Mouse (Mus musculus) hindbrain, embryonic 12.5 days (tissue): ENCODE data around the gene Aup1. TPM values are rescaled to one million over a fixed set of nuclear protein-coding genes. Genes with fewer than 3 reads are reported as not detected.

Source experiments
- ATAC-seq: fragments of 200-750 bp; cut with Nextera tagmentation; 2 replicates; pipeline ENCODE4 v1.8.0; 2017; ENCODE audit warnings: moderate TSS enrichment; ENCODE audit not compliant: low FRiP score
- H3K27ac ChIP-seq: fragments of 300-500 bp; sonication (generic); 2 replicates; pipeline ENCODE4 v1.5.1; 2016; ENCODE audit warnings: mild to moderate bottlenecking
- H3K27me3 ChIP-seq: fragments of 300-500 bp; sonication (generic); 2 replicates; pipeline ENCODE4 v1.6.1; 2016; ENCODE audit warnings: mild to moderate bottlenecking
- H3K36me3 ChIP-seq: fragments of 300-500 bp; sonication (generic); 2 replicates; pipeline ENCODE4 v1.6.1; 2016; ENCODE audit warnings: mild to moderate bottlenecking
- H3K4me1 ChIP-seq: fragments of 300-500 bp; sonication (generic); 2 replicates; pipeline ENCODE4 v1.6.1; 2016
- H3K4me2 ChIP-seq: fragments of 300-500 bp; sonication (generic); replicated peaks from 2 replicates; pipeline ENCODE4 v1.6.1; 2016; ENCODE audit warnings: mild to moderate bottlenecking
- H3K4me3 ChIP-seq: fragments of 300-500 bp; sonication (generic); 2 replicates; pipeline ENCODE4 v1.5.1; 2016; ENCODE audit warnings: mild to moderate bottlenecking
- H3K9ac ChIP-seq: fragments of 300-500 bp; sonication (generic); 2 replicates; pipeline ENCODE4 v1.6.1; 2016; ENCODE audit warnings: mild to moderate bottlenecking, moderate library complexity
- H3K9me3 ChIP-seq: fragments of 300-500 bp; sonication (generic); replicated peaks from 2 replicates; pipeline ENCODE4 v1.6.1; 2016; ENCODE audit warnings: mild to moderate bottlenecking
- WGBS: fragments of 180-500 bp; shearing (Covaris S2); methylation state at CpG from one replicate; pipeline ENCODE4 v1.1.7; 2016; 5-methylcytosine and 5-hydroxymethylcytosine counted together
- polyA plus RNA-seq: library from polyadenylated mRNA; unstranded; fragments of >200 nt; fragmentation: Nextera tagmentation; extraction: Ambion mirVana; gene quantifications from 2 replicates; pipeline ENCODE4 v1.2.1, GENCODE M21; 2016

The Aup1 gene
- polyA plus RNA-seq = 149 and 158 TPM in 2 replicates

DNA sequence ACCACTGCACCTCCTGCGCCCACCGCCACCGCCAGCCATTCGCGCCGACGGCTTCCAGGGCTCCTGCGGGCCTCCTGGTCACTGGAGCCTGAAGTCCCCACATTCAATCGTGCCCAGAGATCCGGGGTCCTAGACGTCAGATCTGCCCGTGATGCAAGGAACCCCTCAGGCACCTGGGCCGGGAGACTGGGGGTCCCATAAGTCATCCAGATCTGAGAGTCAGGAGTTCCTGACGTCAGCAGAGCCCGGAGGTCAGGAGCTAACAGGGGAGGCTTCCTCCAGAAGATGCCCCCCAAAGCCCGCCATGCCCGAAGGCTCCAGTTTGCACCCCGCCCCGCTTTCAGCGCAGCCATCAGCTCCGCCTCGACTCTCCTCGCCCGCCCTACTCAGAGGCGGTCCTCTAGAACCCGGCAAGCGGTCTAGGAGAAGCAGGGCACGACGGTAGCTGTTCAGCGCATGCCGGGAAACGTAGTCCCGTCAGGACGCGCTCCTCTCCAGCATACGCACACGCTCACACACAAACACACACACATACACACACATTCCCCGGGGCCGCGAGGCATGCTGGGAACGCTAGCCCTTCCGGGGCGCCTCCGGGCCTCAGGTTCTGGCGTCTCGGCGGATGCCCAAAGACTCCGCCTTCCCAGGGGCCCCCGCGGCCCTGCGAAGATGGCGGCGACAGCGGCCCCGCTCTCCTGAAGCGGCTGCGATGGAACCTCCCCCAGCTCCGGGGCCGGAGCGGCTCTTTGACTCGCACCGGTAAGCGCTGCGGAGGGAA lies at the start of gene Aup1:
TSS of gene Aup1 (plus strand) at position 448 of the 778 bp plus-strand sequence.
- H3K4me1 ChIP-seq = peaks cover 28% of the 10 kb centered on the region
- peak within 1 kb of the TSS; percentile 88 for H3K9ac ChIP-seq
- H3K4me3 ChIP-seq = peak within 1 kb of the TSS; percentile 98
- no peaks in the 10 kb centered on the region for H3K9me3 ChIP-seq
- 0% methylated on average over 64 of the region's 64 CpGs for WGBS
- no peaks in the 10 kb centered on the region for H3K27me3 ChIP-seq
- H3K4me2 ChIP-seq = peak within 1 kb of the TSS; percentile 72
- H3K36me3 ChIP-seq = peaks cover 28% of the 10 kb centered on the region
- H3K27ac ChIP-seq = peak within 1 kb of the TSS; percentile 88
- peak; percentile 97 for ATAC-seq

DNA sequence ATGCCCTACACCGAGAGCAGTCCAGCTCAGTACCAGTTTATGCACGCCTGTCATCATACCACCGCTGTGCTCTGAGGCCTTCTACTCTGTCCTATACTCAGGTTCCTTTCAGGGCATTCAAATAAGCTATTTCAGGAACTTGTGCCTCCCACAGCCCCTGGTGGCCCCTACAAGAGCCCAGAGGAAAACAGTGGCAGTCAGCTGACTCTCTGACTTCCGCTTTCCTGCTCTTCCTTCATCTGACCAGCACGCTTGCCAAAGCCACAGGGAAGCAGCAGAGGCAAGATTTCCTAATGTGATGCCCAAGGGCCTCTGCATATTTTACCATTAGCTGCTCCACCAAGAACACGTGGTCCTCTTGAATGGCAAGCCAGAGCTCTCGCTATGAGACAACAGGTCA lies 49.4 kb upstream of the Aup1 start:
- H3K4me2 ChIP-seq = no peak overlapping the region
- H3K9ac ChIP-seq = no peak overlapping the region
- 0 out of 2 replicates have a peak, but pooled peaks cover 3% of the 10 kb centered on the region for H3K27me3 ChIP-seq
- H3K9me3 ChIP-seq = no peaks in the 10 kb centered on the region
- peaks cover 4% of the 10 kb centered on the region; the same call in 1 of the 2 replicates for H3K4me1 ChIP-seq
- H3K4me3 ChIP-seq = no peak overlapping the region
- ATAC-seq = no peak
- WGBS = 52% methylated on average over 7 of the region's 7 CpGs
- H3K27ac ChIP-seq = no peak overlapping the region
- H3K36me3 ChIP-seq = no peaks in the 10 kb centered on the region

DNA sequence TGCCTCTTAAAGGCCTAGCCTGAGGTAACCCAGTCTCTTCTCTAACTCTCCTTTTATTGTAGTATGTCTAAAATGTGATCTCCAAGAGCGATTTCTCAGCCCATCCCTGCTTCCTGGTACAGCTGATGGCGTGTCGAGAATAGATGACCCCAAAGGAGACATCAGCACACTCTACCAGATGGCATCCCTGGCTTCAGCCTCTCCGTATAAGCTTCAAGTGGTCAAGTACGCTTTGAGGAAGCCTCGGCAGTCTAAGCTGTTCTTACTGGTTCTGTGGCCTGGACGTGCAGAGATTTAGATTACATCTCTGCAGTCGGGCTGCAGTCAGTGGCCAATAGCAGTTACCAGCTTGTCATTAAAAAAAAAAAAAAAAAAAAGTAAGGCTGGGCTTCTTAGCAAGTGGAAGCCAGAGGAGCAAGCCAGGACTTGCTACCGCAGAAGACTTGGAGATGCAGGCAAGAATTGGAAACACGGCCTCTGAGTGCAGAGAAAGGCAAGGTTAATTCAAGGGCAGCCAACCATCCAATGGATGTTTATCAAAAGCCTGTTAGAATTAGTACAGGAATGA lies 48.8 kb upstream of the Aup1 start:
- Histone ChIP-seq H3K4me3 (no peak overlapping the region), H3K27me3 (no peaks in the 10 kb centered on the region), H3K9ac (no peak overlapping the region), H3K27ac (no peak overlapping the region), H3K36me3 (no peaks in the 10 kb centered on the region), H3K9me3 (no peaks in the 10 kb centered on the region), H3K4me1 (peaks cover 4% of the 10 kb centered on the region; the same call in 1 of the 2 replicates), H3K4me2 (no peak overlapping the region)
- WGBS = 85% methylated on average over 10 of the region's 10 CpGs
- no peak for ATAC-seq

DNA sequence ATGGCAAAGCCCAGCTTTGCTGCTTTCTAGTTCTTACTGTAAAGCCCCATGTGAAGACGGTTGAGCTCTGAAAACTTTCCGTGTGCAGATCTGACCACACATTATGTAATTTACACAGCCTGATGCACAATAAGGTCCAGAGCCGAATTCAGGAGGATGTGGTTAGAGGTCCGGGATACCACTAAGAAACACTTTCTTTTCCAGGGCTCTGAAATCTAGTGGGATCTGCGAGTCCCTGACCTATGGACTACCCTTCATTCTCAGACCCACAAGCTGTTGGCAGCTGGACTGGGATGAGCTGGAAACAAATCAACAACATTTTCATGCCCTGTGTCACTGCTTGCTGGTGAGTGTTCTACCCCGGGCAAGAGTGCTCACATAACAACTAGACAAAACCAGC lies 48.2 kb upstream of the Aup1 start:
- no peak for ATAC-seq
- peaks cover 4% of the 10 kb centered on the region; the same call in 1 of the 2 replicates for H3K4me1 ChIP-seq
- 88% methylated on average over 6 of the region's 6 CpGs for WGBS
- no peak overlapping the region for H3K9ac ChIP-seq
- H3K27me3 ChIP-seq = no peaks in the 10 kb centered on the region
- H3K36me3 ChIP-seq = no peaks in the 10 kb centered on the region
- no peak overlapping the region for H3K4me3 ChIP-seq
- no peak overlapping the region for H3K27ac ChIP-seq
- no peak overlapping the region for H3K4me2 ChIP-seq
- no peaks in the 10 kb centered on the region for H3K9me3 ChIP-seq

DNA sequence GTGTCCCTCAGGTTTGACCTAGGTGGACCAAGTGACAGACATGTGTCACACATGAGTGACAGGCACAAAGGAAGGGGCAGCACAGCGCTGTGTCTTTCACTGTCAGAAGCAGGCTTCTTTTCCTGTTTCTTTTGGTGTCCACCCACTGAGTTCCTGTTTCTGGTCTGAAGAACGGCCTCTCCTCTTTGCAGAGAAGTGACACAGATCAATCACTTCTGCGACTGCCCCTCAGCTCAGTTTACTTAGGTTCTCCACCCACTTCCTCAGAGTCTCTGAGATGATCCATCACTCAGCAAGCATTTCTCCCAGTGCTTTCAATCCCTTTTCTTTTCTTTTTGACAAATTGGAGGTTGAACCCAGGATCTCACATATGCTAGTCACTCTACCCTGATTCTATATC lies 45.7 kb upstream of the Aup1 start:
- no peak for ATAC-seq
- 0 out of 2 replicates have a peak, but pooled peaks cover 2% of the 10 kb centered on the region for H3K27me3 ChIP-seq
- H3K27ac ChIP-seq = no peak overlapping the region
- no peak overlapping the region for H3K4me3 ChIP-seq
- H3K9me3 ChIP-seq = no peaks in the 10 kb centered on the region
- WGBS = 56% methylated on average over 3 of the region's 3 CpGs
- H3K4me1 ChIP-seq = peaks cover 4% of the 10 kb centered on the region; the same call in 1 of the 2 replicates
- H3K36me3 ChIP-seq = no peaks in the 10 kb centered on the region
- H3K9ac ChIP-seq = no peak overlapping the region
- H3K4me2 ChIP-seq = no peak overlapping the region

DNA sequence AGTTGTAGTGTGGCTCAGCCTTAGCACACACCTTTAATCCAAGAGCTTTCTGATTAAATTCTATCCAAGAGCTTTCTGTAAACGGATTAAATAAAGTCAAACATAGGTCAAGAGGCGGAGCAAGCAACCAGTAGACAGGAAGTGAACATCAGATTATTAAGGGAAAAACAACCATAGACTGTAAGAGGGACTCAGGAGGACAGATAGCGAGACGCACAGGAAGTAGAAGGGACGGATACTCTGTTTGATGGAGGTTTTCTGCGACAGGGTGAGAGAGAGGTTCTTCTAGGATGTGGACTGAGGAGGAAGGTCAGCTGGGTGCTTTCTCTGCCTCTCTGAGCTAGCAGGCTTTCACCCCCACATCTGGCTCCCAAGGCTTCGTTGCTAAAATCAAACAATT lies 44.3 kb upstream of the Aup1 start:
- H3K4me3 ChIP-seq = no peak overlapping the region
- 76% methylated on average over 7 of the region's 7 CpGs for WGBS
- H3K27me3 ChIP-seq = 0 out of 2 replicates have a peak, but pooled peaks cover 2% of the 10 kb centered on the region
- no peak overlapping the region for H3K4me2 ChIP-seq
- ATAC-seq = no peak
- no peaks in the 10 kb centered on the region for H3K9me3 ChIP-seq
- H3K4me1 ChIP-seq = peaks cover under 1% of the 10 kb centered on the region; the same call in 1 of the 2 replicates
- H3K9ac ChIP-seq = no peak overlapping the region
- no peak overlapping the region for H3K27ac ChIP-seq
- no peaks in the 10 kb centered on the region for H3K36me3 ChIP-seq

DNA sequence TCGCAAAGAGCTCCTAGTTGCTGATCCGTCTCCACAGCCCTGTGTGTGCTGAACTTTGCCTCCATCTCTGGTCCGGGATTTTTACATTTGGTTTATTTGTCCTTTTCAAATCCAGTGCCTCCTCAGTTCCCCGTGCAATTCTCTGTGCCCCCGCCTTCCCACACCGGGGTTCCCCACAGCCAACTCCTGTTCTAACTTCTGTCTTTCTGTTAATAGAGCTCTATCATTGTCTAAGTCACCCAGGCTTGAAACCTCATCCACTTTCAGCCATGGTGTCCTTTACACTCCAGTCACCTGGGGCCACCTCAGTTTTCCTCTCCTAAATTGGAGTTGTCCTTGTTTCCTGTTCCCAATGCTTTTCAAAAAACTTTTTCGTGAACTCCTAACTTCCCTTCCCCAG lies 43.1 kb upstream of the Aup1 start:
- Histone ChIP-seq H3K27me3 (0 out of 2 replicates have a peak, but pooled peaks cover 2% of the 10 kb centered on the region), H3K9me3 (no peaks in the 10 kb centered on the region), H3K4me3 (no peak overlapping the region), H3K36me3 (no peaks in the 10 kb centered on the region), H3K4me1 (no peaks in the 10 kb centered on the region), H3K9ac (no peak overlapping the region), H3K4me2 (no peak overlapping the region), H3K27ac (no peak overlapping the region)
- no peak for ATAC-seq
- 85% methylated on average over 7 of the region's 7 CpGs for WGBS

DNA sequence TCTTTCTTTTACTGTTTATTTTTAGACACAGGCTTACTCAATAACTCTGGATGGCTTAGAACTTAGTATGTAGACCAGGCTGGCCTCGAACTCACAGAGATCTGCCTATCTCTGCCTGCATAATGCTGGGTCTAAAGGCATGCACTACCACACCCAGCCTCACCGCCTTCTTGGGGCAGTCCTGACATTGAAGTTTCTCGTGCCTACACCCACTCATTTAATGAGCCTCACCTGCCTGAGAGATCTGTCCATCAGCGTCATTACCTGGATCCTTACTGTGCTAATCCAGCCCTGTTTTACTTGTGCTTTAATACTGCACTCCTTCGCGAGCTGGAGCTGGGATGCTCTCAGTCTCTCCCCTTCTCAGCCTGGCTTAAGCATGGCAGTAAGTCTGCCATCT lies 42.6 kb upstream of the Aup1 start:
- ATAC-seq = no peak
- no peaks in the 10 kb centered on the region for H3K36me3 ChIP-seq
- H3K27me3 ChIP-seq = 0 out of 2 replicates have a peak, but pooled peaks cover 2% of the 10 kb centered on the region
- no peak overlapping the region for H3K4me3 ChIP-seq
- no peaks in the 10 kb centered on the region for H3K9me3 ChIP-seq
- no peak overlapping the region for H3K27ac ChIP-seq
- WGBS = 84% methylated on average over 6 of the region's 6 CpGs
- no peak overlapping the region for H3K9ac ChIP-seq
- no peak overlapping the region for H3K4me2 ChIP-seq
- no peaks in the 10 kb centered on the region for H3K4me1 ChIP-seq

DNA sequence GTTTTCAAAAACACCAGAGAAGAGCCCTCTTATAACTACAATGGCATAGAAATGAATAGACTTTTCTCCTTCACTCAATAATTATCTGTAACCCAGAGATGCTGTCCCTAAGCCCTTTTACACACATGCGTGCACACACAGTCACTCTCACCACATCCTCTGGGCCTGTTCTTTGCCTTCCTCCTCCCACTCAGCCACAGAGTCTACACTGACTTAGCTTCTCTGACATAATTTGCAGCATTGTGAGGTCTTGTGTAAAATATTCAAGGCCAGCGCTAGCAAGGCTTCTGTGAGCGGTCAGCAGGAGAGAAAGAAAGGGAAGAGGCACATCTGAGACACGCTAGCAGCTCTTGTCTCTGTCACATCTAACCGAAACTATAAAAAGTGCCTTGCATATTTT lies 40.9 kb upstream of the Aup1 start:
- no peaks in the 10 kb centered on the region for H3K9me3 ChIP-seq
- H3K36me3 ChIP-seq = no peaks in the 10 kb centered on the region
- H3K4me2 ChIP-seq = no peak overlapping the region
- no peak overlapping the region for H3K9ac ChIP-seq
- H3K4me1 ChIP-seq = no peaks in the 10 kb centered on the region
- H3K27me3 ChIP-seq = 0 out of 2 replicates have a peak, but pooled peaks cover 2% of the 10 kb centered on the region
- ATAC-seq = no peak
- H3K4me3 ChIP-seq = no peak overlapping the region
- no peak overlapping the region; the same call in 1 of the 2 replicates for H3K27ac ChIP-seq
- 81% methylated on average over 5 of the region's 5 CpGs for WGBS

DNA sequence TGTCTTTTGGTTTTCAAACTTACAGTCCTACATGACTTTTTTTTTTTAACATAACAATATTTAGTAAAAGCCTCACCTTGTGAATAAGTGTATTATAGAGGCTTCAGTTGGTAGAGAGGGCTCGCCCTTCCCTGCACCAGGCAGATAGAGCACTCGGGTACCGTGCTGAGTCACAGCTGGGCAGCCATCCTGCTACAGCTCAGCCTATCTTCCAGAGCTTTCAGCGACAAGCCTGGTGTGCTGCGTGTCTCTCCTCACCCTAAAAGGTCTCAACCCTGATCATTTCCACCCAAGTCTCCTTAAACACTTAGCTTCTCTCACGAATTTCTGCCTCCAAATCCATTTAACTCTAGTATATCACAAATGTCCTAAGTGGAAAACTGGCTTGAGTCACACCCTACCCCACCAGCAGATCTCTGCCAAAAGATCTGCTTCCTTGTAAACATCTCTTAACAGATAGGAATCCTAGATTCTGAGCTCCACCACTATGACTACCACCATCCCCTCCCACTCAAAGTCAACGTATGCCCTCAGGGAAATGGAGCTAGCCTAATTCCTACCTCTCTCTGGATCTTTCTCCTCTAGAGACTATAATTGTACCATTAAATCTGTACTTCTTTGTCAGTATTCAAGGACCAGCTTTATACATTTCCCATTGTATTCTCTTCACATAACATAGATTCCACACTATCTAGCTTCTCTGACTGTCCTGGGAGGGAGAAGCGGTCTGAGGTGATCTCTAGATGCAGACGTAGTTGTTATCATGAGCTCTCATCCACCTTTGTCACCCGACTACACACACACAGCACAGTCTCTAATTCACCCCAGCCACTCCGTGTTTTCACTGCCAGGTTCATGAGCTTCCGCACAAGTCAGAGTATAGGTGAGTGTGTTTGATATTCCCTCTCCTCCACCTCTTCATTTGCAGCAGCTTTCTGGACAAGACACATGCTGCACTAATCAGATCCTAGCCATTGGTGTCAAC lies 39.5 kb upstream of the Aup1 start:
- no peak overlapping the region for H3K4me2 ChIP-seq
- 78% methylated on average over 12 of the region's 12 CpGs for WGBS
- H3K36me3 ChIP-seq = no peaks in the 10 kb centered on the region
- H3K9me3 ChIP-seq = no peaks in the 10 kb centered on the region
- ATAC-seq = no peak
- no peak overlapping the region for H3K9ac ChIP-seq
- no peaks in the 10 kb centered on the region for H3K4me1 ChIP-seq
- H3K27ac ChIP-seq = no peak overlapping the region
- 0 out of 2 replicates have a peak, but pooled peaks cover 2% of the 10 kb centered on the region for H3K27me3 ChIP-seq
- no peak overlapping the region for H3K4me3 ChIP-seq

DNA sequence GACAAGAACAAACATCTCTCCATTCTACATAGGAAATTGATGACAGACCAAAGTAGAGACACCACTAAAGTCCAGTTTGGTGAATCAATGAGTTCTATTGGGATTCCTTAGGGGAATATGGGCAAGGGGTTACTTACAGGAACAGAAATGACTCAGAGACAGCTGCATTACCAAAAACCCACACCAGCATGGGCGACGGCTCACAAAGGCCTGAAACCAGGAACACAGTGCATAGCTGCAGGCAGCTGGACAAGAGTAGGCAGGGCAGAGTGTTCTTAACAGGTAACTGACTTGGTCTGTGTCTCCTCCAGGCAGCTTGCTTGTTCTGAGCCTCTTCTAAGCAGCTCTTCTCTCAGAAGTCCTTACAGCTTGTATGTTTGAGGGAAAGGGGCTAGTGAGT lies 38.6 kb upstream of the Aup1 start:
- H3K27ac ChIP-seq = no peak overlapping the region
- 90% methylated on average over 2 of the region's 2 CpGs for WGBS
- no peaks in the 10 kb centered on the region for H3K9me3 ChIP-seq
- no peak overlapping the region for H3K4me2 ChIP-seq
- ATAC-seq = no peak
- no peak overlapping the region for H3K4me3 ChIP-seq
- H3K9ac ChIP-seq = no peak overlapping the region
- H3K36me3 ChIP-seq = no peaks in the 10 kb centered on the region
- no peaks in the 10 kb centered on the region for H3K4me1 ChIP-seq
- H3K27me3 ChIP-seq = 0 out of 2 replicates have a peak, but pooled peaks cover 2% of the 10 kb centered on the region

DNA sequence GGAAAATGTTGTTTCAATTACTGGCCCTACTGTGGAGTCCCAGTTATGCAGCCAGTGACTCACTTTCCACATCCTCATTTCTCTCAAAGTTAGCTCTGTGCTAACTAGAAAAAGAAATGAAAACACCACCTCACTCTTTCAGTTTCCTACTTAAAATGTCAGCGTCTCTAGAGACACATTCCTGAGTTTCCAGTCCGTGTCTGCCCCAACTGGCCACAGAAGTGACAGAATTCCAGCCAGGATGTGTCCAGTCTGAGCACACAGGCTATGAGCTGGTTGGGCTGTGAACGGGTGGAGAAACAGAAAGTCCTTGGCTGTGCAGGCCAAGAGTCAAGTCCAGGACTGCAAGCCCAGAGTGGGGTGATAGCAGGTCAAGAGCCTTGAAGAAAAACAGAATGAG lies 37.1 kb upstream of the Aup1 start:
- Histone ChIP-seq H3K36me3 (no peaks in the 10 kb centered on the region), H3K9ac (no peak overlapping the region), H3K4me1 (no peaks in the 10 kb centered on the region), H3K9me3 (no peaks in the 10 kb centered on the region), H3K27ac (no peak overlapping the region), H3K27me3 (0 out of 2 replicates have a peak, but pooled peaks cover 2% of the 10 kb centered on the region), H3K4me2 (no peak overlapping the region), H3K4me3 (no peak overlapping the region)
- 74% methylated on average over 3 of the region's 3 CpGs for WGBS
- no peak for ATAC-seq
